Mouse (Mus musculus): ENCODE data around the gene Sec23a.
"Not testable (repeated sequence)": the region's sequence is repeated elsewhere in the genome, so short reads cannot be mapped to it uniquely, and the experiment has no call there.

The Sec23a gene

DNA sequence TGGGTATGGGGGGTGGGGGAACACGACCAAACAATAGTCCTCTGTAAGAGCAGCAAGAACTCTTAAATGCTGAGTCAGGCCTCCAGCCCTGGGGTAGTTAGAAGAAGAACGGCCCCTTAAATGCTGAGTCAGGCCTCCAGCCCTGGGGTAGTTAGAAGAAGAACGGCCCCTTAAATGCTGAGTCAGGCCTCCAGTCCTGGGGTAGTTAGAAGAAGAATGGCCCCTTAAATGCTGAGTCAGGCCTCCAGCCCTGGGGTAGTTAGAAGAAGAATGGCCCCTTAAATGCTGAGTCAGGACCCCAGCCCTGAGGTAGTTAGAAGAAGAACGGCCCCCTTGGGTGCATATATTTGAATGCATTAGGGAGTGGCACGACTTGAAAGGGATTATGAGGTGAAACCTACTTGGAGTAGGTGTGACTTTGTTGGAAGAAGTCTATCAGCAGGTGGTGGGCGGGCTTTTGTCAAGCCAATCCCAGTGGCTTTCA lies 30.6 kb downstream of the Sec23a start:
- DNase-seq (ENCODE audit: low spot score in 2 of 2) = not testable (repeated sequence)

DNA sequence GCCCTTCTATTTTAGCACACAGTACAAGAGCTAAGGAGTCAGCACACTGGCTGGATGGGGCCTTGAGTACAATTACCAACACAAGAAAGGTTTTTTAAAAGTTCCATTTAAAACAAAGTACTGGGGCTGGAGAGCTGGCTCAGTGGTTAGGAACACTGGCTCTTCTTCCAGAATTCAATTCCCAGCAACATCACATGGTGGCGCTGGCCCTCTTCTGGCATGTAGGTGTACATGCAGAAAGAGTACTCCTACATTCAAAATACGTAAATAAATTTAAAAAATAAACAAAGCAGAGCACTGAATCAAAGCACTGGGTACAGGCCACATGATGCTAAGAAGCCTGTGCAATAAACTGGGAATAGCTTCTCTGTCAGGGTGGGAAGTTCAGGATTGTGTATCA lies 34.9 kb downstream of the Sec23a start:
- no peak for DNase-seq (ENCODE audit: low spot score in 2 of 2)

DNA sequence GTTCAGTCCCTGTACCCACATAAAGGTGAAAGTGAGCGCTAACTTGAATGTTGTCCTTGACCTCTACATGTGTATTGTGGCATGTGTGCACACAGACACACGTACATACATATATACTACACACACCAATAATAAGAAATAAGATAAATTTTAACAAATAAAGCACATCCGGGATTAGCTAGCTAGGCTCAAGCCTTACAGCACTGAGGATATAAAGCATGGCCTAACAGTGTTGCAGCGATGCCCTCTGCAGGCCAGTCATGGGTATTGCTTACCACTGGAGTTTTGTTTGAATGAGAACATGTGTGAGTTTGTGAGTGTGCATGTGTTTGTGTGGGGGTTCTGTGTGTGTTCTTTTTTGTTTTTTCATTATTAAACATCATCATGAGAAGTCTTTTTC lies 47.2 kb downstream of the Sec23a start:
- DNase-seq (ENCODE audit: low spot score in 2 of 2) = no peak

DNA sequence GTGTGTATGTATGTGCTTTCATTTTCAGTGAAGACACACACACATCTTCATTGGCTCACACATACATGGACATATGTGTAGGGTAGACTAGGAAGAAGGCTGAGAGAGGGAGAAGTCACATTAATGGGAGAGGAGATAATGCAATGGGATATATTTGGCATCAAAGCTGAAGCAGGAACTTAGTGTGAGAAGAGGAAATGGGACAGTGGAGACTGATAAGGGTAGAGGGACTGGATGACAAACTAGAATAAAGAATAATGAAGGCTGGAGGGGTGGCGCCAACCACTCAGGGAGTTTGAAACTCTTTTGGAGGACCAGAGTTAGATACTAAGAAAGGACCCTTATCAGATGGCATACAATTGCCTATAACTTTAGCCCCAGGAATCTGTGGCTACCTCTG lies 51.0 kb downstream of the Sec23a start:
- DNase-seq (ENCODE audit: low spot score in 2 of 2) = no peak

DNA sequence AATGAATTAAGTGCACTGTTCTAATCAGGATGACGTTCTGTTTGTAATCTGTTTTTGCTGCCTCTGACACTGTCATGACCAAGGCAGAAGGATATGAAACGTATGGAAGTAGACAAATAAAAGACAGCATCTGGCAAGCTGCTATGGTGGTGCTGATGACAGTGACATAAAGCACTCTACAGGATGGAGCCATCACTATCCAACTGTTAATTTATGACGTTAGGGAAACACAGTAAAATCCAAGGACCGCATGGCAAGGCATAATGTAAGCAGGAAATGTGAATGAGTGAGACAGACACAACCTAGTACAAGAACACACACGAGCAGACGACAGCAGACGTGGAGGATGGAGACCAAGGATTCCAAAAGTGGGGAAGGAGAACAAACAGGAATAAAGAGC lies 55.2 kb downstream of the Sec23a start:
- DNase-seq (ENCODE audit: low spot score in 2 of 2) = no peak

DNA sequence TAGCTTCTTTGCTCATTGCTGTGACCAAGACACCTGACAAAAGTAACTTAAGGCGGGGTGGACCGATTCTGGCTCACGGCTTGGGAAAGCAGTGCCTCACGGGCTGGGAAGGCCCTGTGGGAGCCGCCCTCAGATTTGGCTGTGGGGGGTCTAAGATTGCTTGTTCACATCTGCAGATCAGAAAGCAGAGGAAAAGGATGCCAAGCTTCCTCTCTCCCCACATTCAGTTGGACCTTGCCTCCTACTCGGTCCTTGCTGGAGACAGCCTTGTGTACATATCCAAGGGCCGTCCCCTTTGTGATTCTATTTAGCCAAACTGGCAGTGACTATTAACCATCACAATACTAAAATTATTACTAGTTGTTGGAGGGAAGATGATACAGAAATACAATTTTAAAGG lies 55.7 kb downstream of the Sec23a start:
- DNase-seq (ENCODE audit: low spot score in 2 of 2) = no peak

DNA sequence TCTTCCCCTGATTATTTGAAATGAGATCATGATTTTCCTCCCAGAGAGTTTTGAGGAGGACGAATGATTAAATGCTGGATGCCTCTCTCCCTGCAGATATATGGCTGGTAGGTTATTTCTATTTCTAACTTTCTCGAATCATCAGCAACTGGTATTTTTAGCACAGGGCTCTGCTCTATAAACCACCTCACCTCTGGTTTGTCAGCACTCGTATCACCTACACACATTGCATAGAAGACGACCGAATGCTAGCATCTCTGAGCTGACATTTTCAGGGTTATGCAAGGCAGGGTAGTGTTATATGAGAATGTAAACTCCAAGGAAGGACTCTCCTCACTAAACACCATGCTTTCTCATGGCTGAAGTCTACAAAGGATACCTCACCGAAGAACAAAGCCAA lies 63.9 kb downstream of the Sec23a start:
- no peak for DNase-seq (ENCODE audit: low spot score in 2 of 2)

DNA sequence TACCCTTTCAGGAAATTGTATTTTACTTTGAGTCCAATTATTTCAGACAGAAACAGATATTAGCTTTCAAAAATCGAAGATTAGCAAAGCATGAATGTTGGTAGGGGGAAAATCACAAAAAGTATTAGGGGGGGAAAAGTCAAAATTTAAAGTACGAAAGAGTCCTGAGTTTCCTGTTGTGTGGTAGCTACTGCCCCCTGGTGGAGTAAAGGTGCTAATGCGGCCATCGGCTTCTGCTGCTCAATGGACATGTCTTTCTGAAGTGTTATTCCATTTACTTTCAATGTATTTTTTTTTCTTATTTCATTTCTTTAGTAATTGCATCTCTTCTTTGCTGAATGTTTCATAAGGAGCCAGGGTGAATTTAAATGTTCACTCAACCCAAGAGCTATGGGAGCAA lies 64.6 kb downstream of the Sec23a start:
- peak; percentile 13 to 25 for DNase-seq (ENCODE audit: low spot score in 2 of 2)

DNA sequence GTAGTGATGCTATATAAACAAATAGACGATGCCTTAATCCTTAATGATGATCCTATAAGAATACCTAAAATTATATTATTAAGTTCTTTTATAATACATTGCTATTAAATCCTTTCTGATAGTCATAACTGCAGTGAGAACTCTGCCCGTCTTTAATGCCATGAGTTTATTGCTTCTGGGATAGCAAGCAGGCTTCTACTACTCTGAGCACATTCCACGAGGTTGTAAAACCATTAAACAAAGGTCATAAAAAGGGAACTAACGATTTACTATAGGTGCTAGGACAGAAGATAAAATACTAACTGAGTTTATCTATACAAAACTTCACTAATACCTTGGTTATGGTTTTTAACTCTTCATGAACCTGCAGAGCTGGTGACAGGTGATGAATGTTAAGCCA lies 69.3 kb downstream of the Sec23a start:
- no peak for DNase-seq (ENCODE audit: low spot score in 2 of 2)

DNA sequence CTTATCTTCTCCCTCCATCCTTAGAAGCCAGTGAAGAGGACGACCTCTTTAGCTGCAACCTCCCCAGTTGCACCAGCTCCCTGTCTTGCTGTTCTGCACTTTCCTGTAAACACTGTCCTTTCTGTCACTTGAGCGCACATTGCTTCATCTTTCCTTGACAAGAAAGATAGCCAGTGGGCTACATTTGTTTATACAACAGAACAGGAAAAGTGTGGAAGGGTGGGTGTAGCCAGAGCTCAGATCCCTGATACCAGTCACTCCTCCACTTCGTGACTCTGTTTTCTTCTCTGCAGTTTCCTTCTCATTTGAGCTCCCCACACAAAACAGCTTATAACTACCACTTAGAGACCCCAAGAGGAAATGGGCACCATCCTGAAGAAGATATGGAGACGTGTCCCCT lies 77.2 kb downstream of the Sec23a start:
- no peak for DNase-seq (ENCODE audit: low spot score in 2 of 2)

DNA sequence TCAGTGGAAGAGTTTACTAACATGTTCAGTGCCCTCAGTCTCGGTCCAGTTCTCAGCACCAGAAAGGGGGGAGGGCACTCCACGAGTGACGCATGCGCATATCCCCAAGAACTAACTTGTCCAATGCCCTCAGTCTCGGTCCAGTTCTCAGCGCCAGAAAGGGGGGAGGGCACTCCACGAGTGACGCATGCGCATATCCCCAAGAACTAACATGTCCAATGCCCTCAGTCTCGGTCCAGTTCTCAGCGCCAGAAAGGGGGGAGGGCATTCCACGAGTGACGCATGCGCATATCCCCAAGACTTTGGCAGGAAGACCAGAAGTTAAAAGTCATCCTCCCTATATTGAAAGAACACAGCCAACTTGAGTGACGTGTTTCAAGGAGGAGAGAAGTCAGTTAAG lies 86.8 kb downstream of the Sec23a start:
- DNase-seq (ENCODE audit: low spot score in 2 of 2) = no peak

DNA sequence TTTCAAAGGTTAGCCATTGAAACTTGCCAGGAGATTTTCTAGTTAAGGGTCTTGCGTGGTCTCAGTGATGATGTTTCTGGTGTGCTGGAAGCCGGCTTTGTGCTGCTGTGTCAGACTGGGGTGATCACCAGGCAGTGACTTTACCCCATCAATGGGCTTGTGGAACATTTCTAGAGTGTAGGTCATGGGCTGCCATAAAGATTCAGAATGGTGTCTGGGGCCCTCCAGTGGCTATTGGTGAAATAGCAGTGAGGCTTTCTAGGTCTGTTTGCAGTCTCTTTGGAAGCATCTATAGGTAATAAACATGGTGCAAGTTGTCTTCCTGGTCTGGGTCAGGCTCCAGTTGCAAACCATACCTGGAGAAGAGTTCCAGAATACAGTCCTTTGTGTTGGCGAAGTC lies 87.8 kb downstream of the Sec23a start:
- no peak for DNase-seq (ENCODE audit: low spot score in 2 of 2)

DNA sequence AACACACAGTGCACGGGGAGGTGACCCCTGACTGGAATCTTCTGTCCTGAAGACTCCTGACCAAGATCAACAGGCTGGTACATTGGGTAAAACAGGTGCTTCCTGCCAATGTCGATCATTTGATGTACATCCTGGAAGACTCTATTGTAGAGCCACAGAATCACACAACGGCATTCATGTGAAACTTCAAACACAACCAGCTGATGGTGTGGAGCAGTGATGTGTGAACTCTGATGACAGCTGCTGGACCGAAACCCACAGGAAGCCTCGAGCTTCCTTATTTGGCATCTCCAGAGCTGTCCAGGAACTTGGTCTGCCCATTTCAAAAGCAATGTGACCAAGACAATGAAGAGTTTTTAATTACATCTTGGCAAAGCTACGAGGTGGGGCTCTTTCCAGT lies 91.0 kb downstream of the Sec23a start:
- no peak for DNase-seq (ENCODE audit: low spot score in 2 of 2)

DNA sequence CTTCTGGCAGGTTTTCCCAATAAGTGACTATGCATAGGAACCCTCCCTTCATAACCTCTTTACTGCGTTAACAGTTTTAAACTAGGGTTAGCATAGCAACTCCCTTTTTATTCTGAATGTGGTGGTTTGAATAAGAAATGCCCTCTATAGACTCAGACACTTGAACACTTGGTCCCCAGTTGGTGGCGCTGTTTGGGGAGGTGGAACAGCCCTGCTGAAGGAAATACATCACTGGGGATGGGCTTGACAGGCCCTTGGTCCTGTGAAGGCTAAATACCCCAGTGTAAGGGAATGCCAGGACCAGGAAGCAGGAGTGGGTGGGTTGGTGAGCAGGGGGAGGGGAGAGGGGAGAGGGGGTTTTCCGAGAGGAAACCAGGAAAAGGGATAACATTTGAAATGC lies 92.3 kb downstream of the Sec23a start:
- DNase-seq (ENCODE audit: low spot score in 2 of 2) = no peak

DNA sequence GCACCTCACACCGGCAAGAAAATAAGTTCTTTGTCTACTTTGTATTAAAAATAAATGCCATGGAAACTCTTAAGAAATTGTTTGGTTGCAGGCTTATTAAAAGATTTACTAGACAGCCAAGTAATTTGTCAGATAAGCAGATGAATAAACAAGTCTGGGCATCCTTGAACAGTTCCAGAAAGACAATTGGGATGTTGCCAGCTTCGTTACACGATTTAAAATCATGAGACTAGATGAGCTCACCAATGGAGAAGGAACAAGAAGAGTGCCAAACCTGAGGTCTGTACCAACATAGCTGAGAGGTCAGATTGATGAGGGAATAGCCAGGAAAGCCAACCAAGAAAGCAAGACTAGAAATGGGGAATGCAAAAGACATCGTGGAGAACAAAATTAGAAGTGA lies 102.0 kb downstream of the Sec23a start:
- DNase-seq (ENCODE audit: low spot score in 2 of 2) = no peak

All from urinary bladder, adult 18-20 months (tissue).